Mouse (Mus musculus) heart, embryonic 11.5 days (tissue): ENCODE results near the gene Polr3e. TPM values are rescaled to one million over a fixed set of nuclear protein-coding genes. Genes with fewer than 3 reads are reported as not detected.

Experiments used
- ATAC-seq: fragments of 200-750 bp; cut with Nextera tagmentation; replicated peaks from 2 replicates; pipeline ENCODE4 v1.8.0; 2017; ENCODE audit warnings: moderate library complexity; ENCODE audit not compliant: insufficient number of reproducible peaks, low FRiP score, low TSS enrichment
- H3K27ac ChIP-seq: fragments of 300-500 bp; sonication (generic); 2 replicates; pipeline ENCODE4 v1.5.1; 2014; ENCODE audit warnings: mild to moderate bottlenecking, low read depth, low read length
- H3K27me3 ChIP-seq: fragments of 300-500 bp; sonication (generic); 2 replicates; pipeline ENCODE4 v1.6.1; 2014; ENCODE audit warnings: mild to moderate bottlenecking, low read length, mixed read lengths; ENCODE audit not compliant: control insufficient read depth, insufficient read depth
- H3K36me3 ChIP-seq: fragments of 300-500 bp; sonication (generic); 2 replicates; pipeline ENCODE4 v1.6.1; 2014; ENCODE audit warnings: mild to moderate bottlenecking, low read length, moderate library complexity, mixed read lengths; ENCODE audit not compliant: control insufficient read depth, insufficient read depth
- H3K4me1 ChIP-seq: fragments of 300-500 bp; sonication (generic); 2 replicates; pipeline ENCODE4 v1.6.1; 2014; ENCODE audit warnings: low read length; ENCODE audit not compliant: control insufficient read depth, insufficient read depth
- H3K4me2 ChIP-seq: fragments of 300-500 bp; sonication (generic); 2 replicates; pipeline ENCODE4 v1.6.1; 2014; ENCODE audit warnings: mild to moderate bottlenecking, moderate library complexity
- H3K4me3 ChIP-seq: fragments of 300-500 bp; sonication (generic); 2 replicates; pipeline ENCODE4 v1.5.1; 2014; ENCODE audit warnings: low read depth, low read length
- H3K9ac ChIP-seq: fragments of 300-500 bp; sonication (generic); 2 replicates; pipeline ENCODE4 v1.6.1; 2014; ENCODE audit warnings: mild to moderate bottlenecking, low read depth, low read length, moderate library complexity
- H3K9me3 ChIP-seq: fragments of 300-500 bp; sonication (generic); replicated peaks from 2 replicates; pipeline ENCODE4 v1.6.1; 2016; ENCODE audit warnings: low read length; ENCODE audit not compliant: control insufficient read depth
- WGBS: fragments of 180-500 bp; shearing (Covaris S2); extraction: QIAGEN DNeasy Blood & Tissue Kit; methylation state at CpG from one replicate; pipeline ENCODE4 v1.1.7; 2014; ENCODE audit not compliant: insufficient replicate concordance; 5-methylcytosine and 5-hydroxymethylcytosine counted together
- polyA plus RNA-seq: library from polyadenylated mRNA; unstranded; fragments of >200 nt; fragmentation: Nextera tagmentation; extraction: Ambion mirVana; gene quantifications from 2 replicates; pipeline ENCODE4 v1.2.1, GENCODE M21; 2014

The Polr3e gene
- polyA plus RNA-seq, 1 experiment from 2014 or later, result 15.6 TPM

DNA sequence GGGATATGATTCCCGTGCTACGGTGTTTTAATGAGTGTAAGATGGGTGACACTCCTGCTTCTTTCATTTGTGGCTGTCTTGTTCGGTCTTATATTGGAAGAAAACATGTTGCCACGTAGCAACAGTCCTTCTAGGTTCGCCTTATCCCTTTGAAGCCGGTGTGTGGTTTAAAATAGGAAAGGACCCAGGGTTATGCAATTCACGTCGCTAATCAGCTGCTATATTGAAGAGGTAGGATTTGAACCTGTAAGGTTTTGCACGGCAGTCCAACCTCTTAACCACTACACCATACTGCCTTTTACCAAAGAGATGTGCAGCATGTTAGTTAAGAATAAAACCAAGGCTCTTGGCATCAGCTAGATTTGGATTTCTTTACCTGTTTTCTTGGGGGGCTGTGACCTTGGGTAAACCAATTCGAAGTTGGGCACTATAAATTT is 1.0 kb downstream of the Polr3e start:
- Histone ChIP-seq H3K4me2 (peak overlapping the region; percentile 81), H3K27me3 (no peaks in the 10 kb centered on the region), H3K27ac (peak overlapping the region; percentile 84), H3K4me3 (peak overlapping the region; percentile 97), H3K36me3 (no peaks in the 10 kb centered on the region), H3K9ac (peak overlapping the region; percentile 96), H3K9me3 (no peaks in the 10 kb centered on the region), H3K4me1 (peaks cover 3% of the 10 kb centered on the region; the same call in 1 of the 2 replicates)
- peak; percentile 77 for ATAC-seq
- 7% methylated on average over 10 of the region's 10 CpGs for WGBS

DNA sequence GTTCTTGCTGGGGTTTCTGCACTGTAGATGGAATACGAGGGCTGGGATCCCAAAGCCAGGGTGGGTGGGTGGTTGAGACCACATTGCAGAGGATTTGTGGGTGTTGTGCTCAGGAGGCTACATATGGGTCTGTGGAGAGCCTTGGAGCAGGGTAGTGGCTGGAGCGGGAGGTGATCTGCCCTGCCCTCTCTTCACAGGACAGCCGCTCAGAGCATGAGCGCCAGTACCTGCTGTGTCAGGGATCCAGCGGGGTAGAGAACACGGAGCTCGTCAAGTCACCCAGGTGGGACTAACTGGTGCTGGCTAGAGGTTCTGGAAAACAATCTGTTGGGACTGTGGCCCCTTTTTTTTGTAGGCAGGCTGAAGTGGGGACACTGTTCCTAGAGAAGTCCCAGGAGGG is 15.6 kb downstream of the Polr3e start:
- 80% methylated on average over 7 of the region's 7 CpGs for WGBS
- Histone ChIP-seq H3K9me3 (no peaks in the 10 kb centered on the region), H3K9ac (no peak overlapping the region), H3K4me1 (no peaks in the 10 kb centered on the region), H3K4me3 (no peak overlapping the region), H3K4me2 (no peak overlapping the region), H3K27ac (no peak overlapping the region), H3K27me3 (no peaks in the 10 kb centered on the region), H3K36me3 (peaks cover 30% of the 10 kb centered on the region)
- ATAC-seq, result no peak

DNA sequence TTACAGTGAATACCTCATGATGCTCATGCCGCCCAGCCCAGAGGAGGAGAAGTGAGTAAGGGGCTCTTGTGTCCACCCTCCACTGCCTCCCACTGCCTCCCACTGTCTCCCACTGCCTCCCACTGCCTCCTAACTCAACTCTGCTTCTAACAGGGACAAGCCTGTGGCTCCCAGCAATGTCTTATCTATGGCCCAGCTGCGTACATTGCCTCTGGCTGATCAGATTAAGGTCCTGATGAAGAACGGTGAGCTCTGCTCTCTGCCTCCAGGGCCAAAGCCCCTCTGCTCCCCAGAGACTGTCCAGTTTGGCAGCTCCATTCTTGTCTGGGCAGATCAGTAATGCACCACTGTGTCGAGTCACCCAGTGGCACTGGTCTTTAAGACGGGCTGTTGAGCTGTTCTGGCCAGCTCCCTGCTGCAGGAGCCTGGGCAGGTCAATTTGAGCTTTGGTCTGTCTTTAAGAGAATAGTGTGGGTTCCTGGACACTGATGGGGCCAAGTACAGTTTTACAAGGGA is 16.2 kb downstream of the Polr3e start:
- H3K27ac ChIP-seq, result no peak overlapping the region
- peaks cover 23% of the 10 kb centered on the region for H3K36me3 ChIP-seq
- H3K4me1 ChIP-seq, result no peaks in the 10 kb centered on the region
- 74% methylated on average over 5 of the region's 5 CpGs for WGBS
- H3K4me2 ChIP-seq, result no peak overlapping the region
- H3K27me3 ChIP-seq, result no peaks in the 10 kb centered on the region
- H3K9me3 ChIP-seq, result no peaks in the 10 kb centered on the region
- H3K9ac ChIP-seq, result no peak overlapping the region
- no peak overlapping the region for H3K4me3 ChIP-seq
- no peak for ATAC-seq

DNA sequence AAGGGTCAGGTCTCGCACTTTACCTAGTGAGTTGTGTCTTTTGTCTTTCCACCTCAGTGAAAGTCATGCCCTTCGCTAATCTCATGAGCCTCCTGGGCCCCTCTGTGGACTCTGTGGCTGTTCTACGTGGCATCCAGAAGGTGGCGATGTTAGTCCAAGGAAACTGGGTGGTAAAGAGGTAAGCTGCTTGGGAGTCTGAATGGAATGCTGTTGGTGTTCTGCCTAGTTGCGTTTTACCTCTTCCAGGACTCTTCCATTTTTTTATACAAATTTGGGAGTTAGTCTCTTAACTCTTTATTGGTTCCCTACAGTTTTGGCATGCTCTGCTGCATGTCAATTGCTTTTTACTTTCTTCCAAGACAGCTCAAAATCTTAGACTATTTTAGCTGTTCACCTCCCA is 17.2 kb downstream of the Polr3e start:
- Histone ChIP-seq H3K27me3 (no peaks in the 10 kb centered on the region), H3K27ac (no peak overlapping the region)
- WGBS, result 47% methylated on average over 5 of the region's 5 CpGs

DNA sequence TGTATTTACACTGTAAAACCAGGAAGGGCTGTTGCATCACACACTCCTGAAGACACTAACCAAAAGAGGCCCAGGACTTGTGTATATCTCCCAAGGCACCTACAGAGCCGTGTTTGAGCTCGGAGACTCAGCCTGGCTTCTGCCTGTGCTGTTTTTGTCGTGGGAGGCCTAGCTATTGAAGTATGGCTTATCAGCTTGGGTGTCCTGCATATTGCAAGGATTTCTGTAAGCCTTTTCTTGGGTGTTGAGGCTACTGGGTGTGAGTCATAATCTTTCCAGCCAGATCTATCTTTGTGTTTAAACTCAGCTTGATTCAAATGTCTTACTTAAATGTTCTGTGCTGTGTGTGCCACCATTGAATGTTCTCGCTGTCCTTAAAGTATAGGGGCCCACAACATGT is 19.0 kb downstream of the Polr3e start:
- ATAC-seq, result no peak

More for the DNA sequence above, 17.2 kb downstream of the Polr3e start:
- H3K9me3 ChIP-seq, result no peaks in the 10 kb centered on the region
- H3K9ac ChIP-seq, result no peak overlapping the region
- H3K4me2 ChIP-seq, result no peak overlapping the region
- H3K4me3 ChIP-seq, result no peak overlapping the region
- H3K4me1 ChIP-seq, result no peaks in the 10 kb centered on the region
- ATAC-seq, result no peak
- peaks cover 20% of the 10 kb centered on the region for H3K36me3 ChIP-seq

GRCm38 (mm10) chr7:120938206-120938605 is 20.7 kb downstream of the Polr3e start:
- WGBS, result 85% methylated on average over 9 of the region's 9 CpGs
- Histone ChIP-seq H3K27me3 (no peaks in the 10 kb centered on the region), H3K27ac (no peak overlapping the region), H3K4me2 (no peak overlapping the region), H3K9ac (no peak overlapping the region), H3K9me3 (no peaks in the 10 kb centered on the region), H3K36me3 (peaks cover 11% of the 10 kb centered on the region), H3K4me3 (no peak overlapping the region), H3K4me1 (no peaks in the 10 kb centered on the region)
- no peak for ATAC-seq

More for the DNA sequence above, 19.0 kb downstream of the Polr3e start:
- Histone ChIP-seq H3K27ac (no peak overlapping the region), H3K27me3 (no peaks in the 10 kb centered on the region), H3K4me3 (no peak overlapping the region), H3K4me2 (no peak overlapping the region), H3K9ac (no peak overlapping the region), H3K4me1 (no peaks in the 10 kb centered on the region), H3K9me3 (no peaks in the 10 kb centered on the region), H3K36me3 (peaks cover 15% of the 10 kb centered on the region)
- 83% methylated on average over 4 of the region's 4 CpGs for WGBS

DNA sequence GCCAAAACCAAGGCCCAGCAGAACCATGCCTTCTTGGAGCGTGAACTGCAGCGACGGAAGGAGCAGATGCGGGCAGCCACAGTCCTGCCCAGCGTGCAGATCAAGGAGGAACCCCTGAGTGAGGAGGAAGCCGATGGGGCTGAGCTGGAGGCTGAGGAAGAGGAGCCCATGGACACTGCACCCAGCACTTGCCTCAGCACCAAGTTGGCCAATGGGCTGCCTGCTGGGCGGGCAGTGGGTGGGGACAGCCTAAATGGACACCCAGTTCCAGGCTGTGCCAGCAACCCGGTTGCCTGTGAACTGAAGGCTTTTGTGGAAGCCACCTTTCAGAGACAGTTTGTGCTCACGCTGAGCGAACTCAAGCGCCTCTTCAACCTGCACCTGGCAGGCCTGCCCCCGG is 22.8 kb downstream of the Polr3e start:
- H3K36me3 ChIP-seq, result peaks cover 8% of the 10 kb centered on the region
- H3K4me3 ChIP-seq, result no peak overlapping the region
- no peak overlapping the region for H3K4me2 ChIP-seq
- H3K9ac ChIP-seq, result no peak overlapping the region
- no peak for ATAC-seq
- no peaks in the 10 kb centered on the region for H3K9me3 ChIP-seq
- WGBS, result 91% methylated on average over 12 of the region's 12 CpGs
- H3K4me1 ChIP-seq, result no peaks in the 10 kb centered on the region
- H3K27me3 ChIP-seq, result no peaks in the 10 kb centered on the region
- H3K27ac ChIP-seq, result no peak overlapping the region

DNA sequence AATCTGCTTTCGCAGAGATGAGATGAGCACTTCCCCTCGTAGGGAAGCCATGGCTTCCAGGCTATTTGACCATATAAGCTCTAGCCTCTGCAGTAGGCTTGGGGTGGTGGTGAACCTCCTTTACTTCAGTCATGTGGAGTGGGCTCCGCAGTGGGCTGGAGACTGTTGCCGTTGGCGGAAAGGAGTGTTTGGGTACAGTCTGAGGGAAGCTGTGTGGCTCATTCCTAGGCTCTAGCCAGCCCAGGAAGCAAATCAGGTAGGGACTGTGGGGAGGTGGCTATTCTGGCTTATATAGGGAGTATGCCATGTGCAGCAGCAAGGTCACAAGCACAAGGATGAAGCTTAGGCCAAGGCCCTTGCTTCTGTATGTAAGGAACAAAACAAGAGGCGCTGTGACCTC is 23.7 kb downstream of the Polr3e start:
- no peaks in the 10 kb centered on the region for H3K9me3 ChIP-seq

GRCm38 (mm10) chr7:120942506-120942905 is 25.0 kb downstream of the Polr3e start:
- no peak overlapping the region for H3K27ac ChIP-seq
- no peaks in the 10 kb centered on the region for H3K27me3 ChIP-seq
- H3K9me3 ChIP-seq, result no peaks in the 10 kb centered on the region
- H3K9ac ChIP-seq, result no peak overlapping the region
- no peak overlapping the region for H3K4me3 ChIP-seq
- WGBS, result 90% methylated on average over 1 of the region's 1 CpGs
- H3K4me2 ChIP-seq, result no peak overlapping the region
- peaks cover 8% of the 10 kb centered on the region; the same call in 1 of the 2 replicates for H3K36me3 ChIP-seq
- no peaks in the 10 kb centered on the region for H3K4me1 ChIP-seq
- ATAC-seq, result no peak

More for the DNA sequence above, 23.7 kb downstream of the Polr3e start:
- Histone ChIP-seq H3K27me3 (no peaks in the 10 kb centered on the region), H3K36me3 (peaks cover 8% of the 10 kb centered on the region; the same call in 1 of the 2 replicates), H3K4me1 (no peaks in the 10 kb centered on the region), H3K27ac (no peak overlapping the region), H3K9ac (no peak overlapping the region), H3K4me3 (no peak overlapping the region), H3K4me2 (no peak overlapping the region)
- WGBS, result 85% methylated on average over 6 of the region's 6 CpGs
- no peak for ATAC-seq
